In the genomic region with DNA sequence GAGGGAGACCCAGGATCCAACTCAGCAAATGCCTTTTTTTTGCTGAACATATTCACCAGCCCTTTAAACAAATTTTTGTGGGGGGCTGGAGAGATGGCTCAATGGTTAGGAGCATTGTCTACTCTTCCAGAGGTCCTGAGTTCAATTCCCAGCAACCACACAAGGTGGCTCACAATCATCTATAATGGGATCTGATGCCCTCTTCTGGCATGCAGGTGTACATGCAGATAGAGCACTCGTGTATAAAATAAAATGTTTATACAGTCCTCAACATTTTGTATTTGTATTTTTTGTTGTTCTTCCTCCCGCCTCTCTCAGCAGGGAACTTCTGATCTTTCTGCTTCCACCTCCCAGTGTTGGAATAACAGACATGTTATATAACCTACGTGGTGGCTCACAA, we compare ENCODE assay signal across 27 mouse cellular contexts. TPM values are rescaled to one million over a fixed set of nuclear protein-coding genes. Genes with fewer than 3 reads are reported as not detected.
DNase-seq lines count a peak whose midpoint lies in the region; ATAC-seq and TF ChIP-seq lines count a peak whose summit lies in the region.
"Had no signal": no experiment of that assay in that cellular context is flagged by ENCODE, and none has a peak within 500 bp of the region (broad histone marks: within the 10 kb centered on the region; RNA-seq: fewer than 3 reads in every experiment).

No protein-coding gene starts in this region.

- no peaks in the 10 kb centered on the region for H3K9me3 ChIP-seq in lung, embryonic 14.5 days (ENCODE audit: low read depth, low read length)
- H3K9me3 ChIP-seq in CH12.LX (replicated peaks; ENCODE audit: low read length), result no peaks in the 10 kb centered on the region
- H3K9me3 ChIP-seq: intestine, embryonic 15.5 days; limb, embryonic 10.5 days; limb, embryonic 15.5 days; lung, embryonic 15.5 days; megakaryocyte, embryonic 14.5 days; midbrain, embryonic 15.5 days had no signal

- no peak for DNase-seq in gastrocnemius, adult 2 months
- DNase-seq in gastrocnemius, postnatal 36 days, result no peak
- no peak for DNase-seq in layer of hippocampus, adult 2 months (ENCODE audit: low spot score in 2 of 2)
- no peak for DNase-seq in layer of hippocampus, postnatal 25 days (ENCODE audit: extremely low spot score in 1 of 2, low spot score in 1 of 2)
- DNase-seq in lung, embryonic 14.5 days, result no peak
- DNase-seq in lung, adult 18-20 months, result no peak
- no peak for DNase-seq in CH12.LX (ENCODE audit: extremely low read depth)
- no peak for DNase-seq in frontal cortex, postnatal 14 days (ENCODE audit: low spot score in 2 of 2)
- DNase-seq: adrenal gland, adult 2 months; adrenal gland, postnatal 36 days; cerebellum, adult 18-20 months; cerebellum, postnatal 10 days; gastrocnemius, postnatal 25 days; heart, postnatal 14 days; kidney, adult 9 months; kidney, postnatal 25 days; lung, postnatal 4 days; right cerebral cortex, postnatal 25 days; thymus, adult 2 months; thymus, postnatal 36 days had no signal

- no peak for TF ChIP-seq EP300 in CH12.LX (IDR thresholded peaks at IDR 0.05; ENCODE audit: low read length)

- intact Hi-C loops in gastrocnemius, adult 2 months (cut with DNase I), result loop anchor here (5.0 kb wide), 2 partner anchors 46 to 66 kb away; no protein-coding TSS in a partner anchor
- intact Hi-C loops in gastrocnemius, postnatal 36 days (cut with DNase I), result loop anchor here (5.0 kb wide), 1 partner anchor 46 kb away; no protein-coding TSS in a partner anchor

- TF ChIP-seq RAD21 in CH12.LX (IDR thresholded peaks at IDR 0.05; ENCODE audit: low read depth, low read length), result no peak

- no peaks in the 10 kb centered on the region for H3K27me3 ChIP-seq in lung, embryonic 14.5 days (ENCODE audit: insufficient read depth, low read length)
- no peaks in the 10 kb centered on the region for H3K27me3 ChIP-seq in CH12.LX (replicated peaks)
- H3K27me3 ChIP-seq: intestine, embryonic 15.5 days; limb, embryonic 15.5 days; lung, embryonic 15.5 days; megakaryocyte, embryonic 14.5 days; midbrain, embryonic 15.5 days had no signal

- peaks cover 39% of the 10 kb centered on the region for H3K36me3 ChIP-seq in lung, embryonic 14.5 days (ENCODE audit: insufficient read depth)
- peaks cover 32 to 60% of the 10 kb centered on the region in 2 experiments for H3K36me3 ChIP-seq in CH12.LX (replicated peaks in 1 of 2; ENCODE audit: control insufficient read depth in 1 of 2, insufficient read depth in 1 of 2, low read length in 1 of 2)

- no peak overlapping the region for H3K27ac ChIP-seq in gastrocnemius, adult 2 months
- no peak overlapping the region for H3K27ac ChIP-seq in layer of hippocampus, adult 2 months
- no peak overlapping the region for H3K27ac ChIP-seq in lung, embryonic 14.5 days (ENCODE audit: low read depth)
- H3K27ac ChIP-seq in CH12.LX (ENCODE audit: insufficient read depth, low read depth), result no peak overlapping the region
- H3K27ac ChIP-seq: intestine, embryonic 15.5 days; limb, embryonic 10.5 days; lung, embryonic 15.5 days; midbrain, embryonic 15.5 days had no signal

- peak; percentile 36 for TF ChIP-seq CTCF in gastrocnemius, adult 2 months (IDR thresholded peaks at IDR 0.05)
- peak; percentile 62 for TF ChIP-seq CTCF in layer of hippocampus, adult 2 months (conservative IDR thresholded peaks at IDR 0.05)
- peak; percentile 36 for TF ChIP-seq CTCF in lung, embryonic 14.5 days (IDR thresholded peaks at IDR 0.05; ENCODE audit: low read depth)
- peak in 1 of 2 experiments; percentile 42; a peak in 2 of 4 replicates for TF ChIP-seq CTCF in CH12.LX (conservative IDR thresholded peaks at IDR 0.05 in 1 of 2, IDR thresholded peaks at IDR 0.05 in 1 of 2; ENCODE audit: low read depth in 2 of 2, low read length in 2 of 2)

- no peak overlapping the region for H3K4me2 ChIP-seq in lung, embryonic 14.5 days
- H3K4me2 ChIP-seq in CH12.LX (ENCODE audit: insufficient read depth, low read depth, poor library complexity, severe bottlenecking), result peak overlapping the region; percentile 70; the same call in 1 of the 2 replicates
- H3K4me2 ChIP-seq: intestine, embryonic 15.5 days; limb, embryonic 15.5 days; lung, embryonic 15.5 days; midbrain, embryonic 15.5 days had no signal

- WGBS in lung, embryonic 14.5 days, result 86% methylated on average over 3 of the region's 3 CpGs

- no peaks in the 10 kb centered on the region for H3K79me2 ChIP-seq in CH12.LX (replicated peaks; ENCODE audit: control insufficient read depth, extremely low read depth, insufficient read depth, poor library complexity, severe bottlenecking)

- H3K4me3 ChIP-seq in gastrocnemius, adult 2 months, result no peak overlapping the region
- H3K4me3 ChIP-seq in layer of hippocampus, adult 2 months, result no peak overlapping the region
- no peak overlapping the region for H3K4me3 ChIP-seq in lung, embryonic 14.5 days (ENCODE audit: low read depth, low read length)
- no peak overlapping the region for H3K4me3 ChIP-seq in CH12.LX (replicated peaks in 1 of 3; ENCODE audit: low read depth in 2 of 3, low read length in 2 of 3, poor library complexity in 1 of 3)
- H3K4me3 ChIP-seq: erythroblast, embryonic 14.5 days; intestine, embryonic 15.5 days; limb, embryonic 10.5 days; limb, embryonic 15.5 days; lung, embryonic 15.5 days; megakaryocyte, embryonic 14.5 days; midbrain, embryonic 15.5 days had no signal

- in situ Hi-C loops in CH12.LX (cut with MboI; ENCODE audit: low pct_ligation_motif_present, low pct_unique_long_range_greater_than_20kb, low sequenced_read_pairs), result loop anchor here (10.0 kb wide), 1 partner anchor 107 kb away; a partner anchor contains a TSS

- H3K9ac ChIP-seq in lung, embryonic 14.5 days, result no peak overlapping the region
- no peak overlapping the region for H3K9ac ChIP-seq in CH12.LX (ENCODE audit: insufficient read depth, low read depth)
- H3K9ac ChIP-seq: intestine, embryonic 15.5 days; limb, embryonic 15.5 days; lung, embryonic 15.5 days; midbrain, embryonic 15.5 days had no signal

- no peaks in the 10 kb centered on the region for H3K4me1 ChIP-seq in lung, embryonic 14.5 days (ENCODE audit: insufficient read depth)
- peaks cover 0 to 27% of the 10 kb centered on the region in 2 experiments; a peak in 2 of 4 replicates for H3K4me1 ChIP-seq in CH12.LX (ENCODE audit: control insufficient read depth in 1 of 2, insufficient read depth in 2 of 2)

- TF ChIP-seq POLR2A in CH12.LX (IDR thresholded peaks at IDR 0.05; ENCODE audit: low read depth, low read length), result no peak

- dilution Hi-C loops in CH12.LX (cut with MboI; ENCODE audit: extremely low pct_ligation_motif_present, extremely low pct_unique_long_range_greater_than_20kb, low sequenced_read_pairs), result no loop called here

- ATAC-seq in lung, embryonic 14.5 days (ENCODE audit: insufficient read depth), result no peak
- ATAC-seq: midbrain, embryonic 15.5 days had no signal

TF ChIP-seq in CH12.LX, 34 proteins besides CTCF, POLR2A, EP300 and RAD21:
- no peak for TF ChIP-seq MAX (IDR thresholded peaks at IDR 0.05; ENCODE audit: low read length)
- no peak for TF ChIP-seq SIN3A (IDR thresholded peaks at IDR 0.05; ENCODE audit: low read length)
- TF ChIP-seq TBP (conservative IDR thresholded peaks at IDR 0.05; ENCODE audit: low read depth, low read length), result no peak
- no peak for TF ChIP-seq NRF1 (IDR thresholded peaks at IDR 0.05; ENCODE audit: low read depth, low read length)
- TF ChIP-seq CHD1 (IDR thresholded peaks at IDR 0.05; ENCODE audit: low read depth, low read length), result no peak
- no peak for TF ChIP-seq BHLHE40 (IDR thresholded peaks at IDR 0.05; ENCODE audit: low read depth, low read length)
- no peak for TF ChIP-seq ELF1 (IDR thresholded peaks at IDR 0.05; ENCODE audit: low read depth, low read length)
- TF ChIP-seq NELFE (IDR thresholded peaks at IDR 0.05; ENCODE audit: low read depth, low read length), result no peak
- TF ChIP-seq ZC3H11A (IDR thresholded peaks at IDR 0.05; ENCODE audit: low read depth, low read length), result no peak
- no peak for TF ChIP-seq TCF12 (IDR thresholded peaks at IDR 0.05; ENCODE audit: low read depth, low read length)
- TF ChIP-seq MAFK (IDR thresholded peaks at IDR 0.05; ENCODE audit: insufficient replicate concordance, low read length), result no peak
- no peak for TF ChIP-seq ZNF384 (IDR thresholded peaks at IDR 0.05; ENCODE audit: low read depth, low read length)
- TF ChIP-seq MYC (IDR thresholded peaks at IDR 0.05; ENCODE audit: low read depth, low read length), result no peak
- TF ChIP-seq IRF4 (IDR thresholded peaks at IDR 0.05; ENCODE audit: low read depth, low read length), result no peak
- TF ChIP-seq PAX5 (IDR thresholded peaks at IDR 0.05; ENCODE audit: low read length), result no peak
- TF ChIP-seq GABPA (IDR thresholded peaks at IDR 0.05; ENCODE audit: insufficient replicate concordance, low read depth, low read length), result no peak

RNA-seq across cellular contexts. Expression of a gene that starts 20.7 kb away (rescaled TPM):
- 1 to 10 TPM; 7.3 to 7.9 TPM for total RNA-seq in gastrocnemius, adult 2 months (2021)
- total RNA-seq in gastrocnemius, postnatal 36 days (2021), result 1 to 10 TPM; 6.5 to 6.7 TPM
- total RNA-seq in layer of hippocampus, adult 2 months (2021), result 10 to 100 TPM; 19.2 to 25.6 TPM
- total RNA-seq in layer of hippocampus, postnatal 25 days (2021), result 10 to 100 TPM; 21.4 to 21.8 TPM
- polyA plus RNA-seq in lung, embryonic 14.5 days (2014; fragmentation: Nextera tagmentation; extraction: Ambion mirVana), result 57.4 and 57.7 TPM in 2 replicates
- 30.1 and 31.9 TPM in 2 replicates for total RNA-seq in CH12.LX (2012; rRNA removed)
- 39.2 and 39.5 TPM in 2 replicates for total RNA-seq in CH12.LX (2014; rRNA removed)
- 38.0 and 38.5 TPM in 2 replicates for polyA plus RNA-seq in CH12.LX (2012; ENCODE audit: insufficient read length, low read depth)

RNA-seq across cellular contexts. Expression of a gene that starts 30.1 kb away (rescaled TPM):
- total RNA-seq in gastrocnemius, adult 2 months (2021), result 1 to 10 TPM; 3.9 to 5.5 TPM
- 1 to 10 TPM; 4.8 to 5.3 TPM for total RNA-seq in gastrocnemius, postnatal 36 days (2021)
- total RNA-seq in layer of hippocampus, adult 2 months (2021), result 1 to 10 TPM; 4.3 to 4.8 TPM
- 1 to 10 TPM; 4.9 to 5.1 TPM for total RNA-seq in layer of hippocampus, postnatal 25 days (2021)
- polyA plus RNA-seq in lung, embryonic 14.5 days (2014; fragmentation: Nextera tagmentation; extraction: Ambion mirVana), result 81.7 and 93.0 TPM in 2 replicates
- total RNA-seq in CH12.LX (2012; rRNA removed) (73.1 and 80.8 TPM in 2 replicates), CH12.LX (2014; rRNA removed) (37.6 and 46.0 TPM in 2 replicates)
- 38.2 and 45.5 TPM in 2 replicates for polyA plus RNA-seq in CH12.LX (2012; ENCODE audit: insufficient read length, low read depth)

Comparison
In these comparisons a context has a peak if more than half of its experiments do, and no peak if none do; other contexts are left out.
1. RNA of a gene that starts 30.1 kb away (total RNA-seq): 37.6 to 80.8 TPM in CH12.LX; 3.9 to 5.5 TPM in gastrocnemius, adult 2 months, 4.8 to 5.3 TPM in gastrocnemius, postnatal 36 days, 4.9 to 5.1 TPM in layer of hippocampus, postnatal 25 days and 4.3 to 4.8 TPM in layer of hippocampus, adult 2 months; every median in the first group is over 4 times any median in the second.